Comparison of ENCODE assay signal across 8 mouse cellular contexts in the genomic region with DNA sequence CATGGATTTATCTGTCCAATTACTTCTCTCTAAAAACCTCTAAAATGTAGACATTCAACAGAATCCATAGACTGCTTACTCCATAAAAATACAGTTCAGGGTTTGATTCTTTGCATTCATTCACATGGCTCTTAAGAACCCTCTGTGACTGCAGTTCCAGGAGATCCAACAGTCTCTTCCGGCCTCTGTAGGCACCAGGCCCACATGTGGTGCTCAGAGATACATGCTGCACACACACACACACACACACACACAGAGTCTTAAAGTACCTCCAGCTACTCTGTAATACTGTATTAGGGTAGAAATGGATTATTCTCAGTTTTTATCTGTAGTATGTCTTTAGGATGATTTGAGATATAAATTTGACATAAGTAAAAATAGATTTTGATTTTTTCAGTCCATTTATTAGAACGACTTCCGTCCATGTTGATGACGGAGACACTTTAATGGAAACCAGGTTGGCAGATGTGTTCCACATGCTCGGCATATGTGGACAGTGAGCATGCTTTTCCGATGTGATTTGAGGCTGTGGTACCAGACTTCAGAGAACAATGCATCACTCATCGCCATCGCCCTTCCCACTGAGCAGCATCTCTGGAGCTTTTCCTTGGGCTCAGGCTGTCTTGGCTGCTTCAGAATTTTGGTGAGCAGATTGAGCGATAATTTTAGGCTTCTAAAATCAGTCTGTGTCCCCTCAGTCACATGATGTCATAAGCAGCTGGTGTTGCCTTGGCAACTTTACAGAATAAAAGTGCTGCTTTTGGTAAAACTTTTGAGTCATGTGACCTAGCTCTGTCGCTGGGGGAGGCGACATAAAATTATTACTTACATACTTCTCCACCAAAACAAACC. TPM values are rescaled to one million over a fixed set of nuclear protein-coding genes. Genes with fewer than 3 reads are reported as not detected.
DNase-seq lines count a peak whose midpoint lies in the region; ATAC-seq and TF ChIP-seq lines count a peak whose summit lies in the region.

No protein-coding gene starts in this region.

- no peak overlapping the region for H3K4me3 ChIP-seq in kidney, embryonic 15.5 days (replicated peaks)
- no peak overlapping the region for H3K4me3 ChIP-seq in kidney, embryonic 14.5 days (ENCODE audit: low read length)
- no peak overlapping the region for H3K4me3 ChIP-seq in embryonic facial prominence, embryonic 10.5 days
- no peak overlapping the region for H3K4me3 ChIP-seq in limb, embryonic 15.5 days
- no peak overlapping the region for H3K4me3 ChIP-seq in thymus, adult 2 months (ENCODE audit: control insufficient read depth, insufficient read depth, low read length)

- no peak for TF ChIP-seq CTCF in thymus, adult 2 months (IDR thresholded peaks at IDR 0.05; ENCODE audit: borderline replicate concordance, control insufficient read depth, extremely low read depth, insufficient read depth, low read length, poor library complexity)

- H3K27me3 ChIP-seq in kidney, embryonic 15.5 days, result no peaks in the 10 kb centered on the region
- no peaks in the 10 kb centered on the region for H3K27me3 ChIP-seq in kidney, embryonic 14.5 days (ENCODE audit: control insufficient read depth, insufficient read depth, low read length)
- H3K27me3 ChIP-seq in embryonic facial prominence, embryonic 10.5 days (replicated peaks; ENCODE audit: low read depth, poor library complexity, severe bottlenecking), result no peaks in the 10 kb centered on the region
- H3K27me3 ChIP-seq in limb, embryonic 15.5 days, result no peaks in the 10 kb centered on the region
- H3K27me3 ChIP-seq in thymus, adult 2 months (ENCODE audit: control insufficient read depth, insufficient read depth, low read length), result no peaks in the 10 kb centered on the region

- 76% methylated on average over 11 of the region's 11 CpGs for WGBS in kidney, embryonic 15.5 days
- 75% methylated on average over 11 of the region's 11 CpGs for WGBS in kidney, embryonic 14.5 days
- WGBS in embryonic facial prominence, embryonic 10.5 days, result 49% methylated on average over 11 of the region's 11 CpGs
- WGBS in limb, embryonic 15.5 days, result 36% methylated on average over 11 of the region's 11 CpGs
- WGBS in thymus, adult 2 months, result 90% methylated on average over 11 of the region's 11 CpGs

- ATAC-seq in kidney, embryonic 15.5 days (replicated peaks; ENCODE audit: low FRiP score), result no peak
- no peak for ATAC-seq in kidney, embryonic 14.5 days (ENCODE audit: low FRiP score, low TSS enrichment)
- peak; percentile 48; the same call in 1 of the 2 replicates for ATAC-seq in limb, embryonic 15.5 days (ENCODE audit: insufficient number of reproducible peaks, low FRiP score, low TSS enrichment, low read depth)
- no peak for ATAC-seq in CD4-positive, CD25-positive, alpha-beta regulatory T cell, adult 4 months

- no peaks in the 10 kb centered on the region for H3K36me3 ChIP-seq in kidney, embryonic 15.5 days
- H3K36me3 ChIP-seq in kidney, embryonic 14.5 days (ENCODE audit: control insufficient read depth, insufficient read depth, low read length), result no peaks in the 10 kb centered on the region
- H3K36me3 ChIP-seq in embryonic facial prominence, embryonic 10.5 days (replicated peaks), result no peaks in the 10 kb centered on the region
- H3K36me3 ChIP-seq in limb, embryonic 15.5 days, result no peaks in the 10 kb centered on the region
- no peaks in the 10 kb centered on the region for H3K36me3 ChIP-seq in thymus, adult 2 months (ENCODE audit: control insufficient read depth, insufficient read depth, low read length)

- DNase-seq in embryonic facial prominence, embryonic 10.5 days (ENCODE audit: low spot score), result peak; percentile 68
- peak; percentile 21 for DNase-seq in heart, postnatal 4 days
- no peak for DNase-seq in thymus, adult 2 months
- no peak for DNase-seq in ovary, postnatal 10 days (ENCODE audit: low spot score)

- no peak overlapping the region for H3K4me2 ChIP-seq in kidney, embryonic 15.5 days
- H3K4me2 ChIP-seq in kidney, embryonic 14.5 days (replicated peaks; ENCODE audit: low read depth, low read length), result no peak overlapping the region
- H3K4me2 ChIP-seq in limb, embryonic 15.5 days, result no peak overlapping the region

- H3K27ac ChIP-seq in kidney, embryonic 15.5 days, result 0 out of 2 replicates have a peak overlapping the region, but pooled peaks have one; percentile 11
- H3K27ac ChIP-seq in kidney, embryonic 14.5 days (ENCODE audit: low read depth, low read length), result no peak overlapping the region
- H3K27ac ChIP-seq in embryonic facial prominence, embryonic 10.5 days (replicated peaks), result peak overlapping the region; percentile 70
- H3K27ac ChIP-seq in limb, embryonic 15.5 days, result peak overlapping the region; percentile 52
- H3K27ac ChIP-seq in thymus, adult 2 months (ENCODE audit: control insufficient read depth, insufficient read depth, low read length), result no peak overlapping the region

- H3K9me3 ChIP-seq in kidney, embryonic 15.5 days (replicated peaks), result no peaks in the 10 kb centered on the region
- no peaks in the 10 kb centered on the region for H3K9me3 ChIP-seq in kidney, embryonic 14.5 days (ENCODE audit: control insufficient read depth, low read length)
- peaks cover 6% of the 10 kb centered on the region for H3K9me3 ChIP-seq in embryonic facial prominence, embryonic 10.5 days
- no peaks in the 10 kb centered on the region for H3K9me3 ChIP-seq in limb, embryonic 15.5 days

- no peak for TF ChIP-seq POLR2A in thymus, adult 2 months (IDR thresholded peaks at IDR 0.05; ENCODE audit: control insufficient read depth, extremely low read depth, insufficient read depth, low read length, poor library complexity)

- H3K9ac ChIP-seq in kidney, embryonic 15.5 days, result no peak overlapping the region
- no peak overlapping the region for H3K9ac ChIP-seq in kidney, embryonic 14.5 days (ENCODE audit: low read depth, low read length)
- H3K9ac ChIP-seq in limb, embryonic 15.5 days, result no peak overlapping the region

- 0 out of 2 replicates have a peak, but pooled peaks cover 3% of the 10 kb centered on the region for H3K4me1 ChIP-seq in kidney, embryonic 15.5 days
- H3K4me1 ChIP-seq in kidney, embryonic 14.5 days (ENCODE audit: control insufficient read depth, insufficient read depth, low read length), result no peaks in the 10 kb centered on the region
- H3K4me1 ChIP-seq in embryonic facial prominence, embryonic 10.5 days, result peaks cover 18% of the 10 kb centered on the region
- H3K4me1 ChIP-seq in limb, embryonic 15.5 days, result peaks cover 9% of the 10 kb centered on the region
- peaks cover 3% of the 10 kb centered on the region for H3K4me1 ChIP-seq in thymus, adult 2 months (replicated peaks; ENCODE audit: control insufficient read depth, insufficient read depth, low read length)

RNA-seq across cellular contexts. Expression of gene Mex3b, which starts 56.3 kb away (rescaled TPM):
- 11.1 and 11.3 TPM in 2 replicates for polyA plus RNA-seq in kidney, embryonic 15.5 days (2015; fragmentation: Nextera tagmentation; extraction: Ambion mirVana)
- 14.3 and 16.3 TPM in 2 replicates for polyA plus RNA-seq in kidney, embryonic 14.5 days (2014; fragmentation: Nextera tagmentation; extraction: Ambion mirVana)
- polyA plus RNA-seq in embryonic facial prominence, embryonic 10.5 days (2016; fragmentation: Nextera tagmentation; extraction: Ambion mirVana), result 27.8 and 30.1 TPM in 2 replicates
- 10 to 100 TPM; 13.4 to 14.3 TPM for total RNA-seq in heart, postnatal 4 days (2021)
- 14.7 and 17.8 TPM in 2 replicates for polyA plus RNA-seq in limb, embryonic 15.5 days (2015; fragmentation: Nextera tagmentation; extraction: Ambion mirVana)
- 75.3 and 77.1 TPM in 2 replicates for polyA plus RNA-seq in thymus, adult 2 months (2012; rRNA removed)
- 1 to 10 TPM; 1.8 to 2.9 TPM for polyA plus RNA-seq in CD4-positive, CD25-positive, alpha-beta regulatory T cell, adult 4 months (2017; shearing (Covaris generic))

Comparison
In these comparisons a context has a peak if more than half of its experiments do, and no peak if none do; other contexts are left out.
1. H3K27ac ChIP-seq: peak in kidney, embryonic 15.5 days (single experiment), embryonic facial prominence, embryonic 10.5 days (single experiment) and limb, embryonic 15.5 days (single experiment); none in kidney, embryonic 14.5 days (single experiment) and thymus, adult 2 months (single experiment).
2. DNase-seq: peak in embryonic facial prominence, embryonic 10.5 days (single experiment) and heart, postnatal 4 days (single experiment); none in thymus, adult 2 months (single experiment) and ovary, postnatal 10 days (single experiment).